Mouse (Mus musculus) midbrain, postnatal 0 days (tissue): ENCODE data around the gene BC017158. TPM values are rescaled to one million over a fixed set of nuclear protein-coding genes. Genes with fewer than 3 reads are reported as not detected.

Experiments used
- ATAC-seq: fragments of 200-750 bp; cut with Nextera tagmentation; 2 replicates; pipeline ENCODE4 v1.8.0; 2017; ENCODE audit warnings: moderate number of reproducible peaks, mild to moderate bottlenecking, moderate TSS enrichment, moderate library complexity; ENCODE audit not compliant: low FRiP score
- DNase-seq: peaks from one replicate; pipeline ENCODE4 v3.0.0-alpha.2; 2015; ENCODE audit warnings: low spot score
- H3K27ac ChIP-seq: fragments of 300-500 bp; sonication (generic); 2 replicates; pipeline ENCODE4 v1.5.1; 2014; ENCODE audit warnings: low read depth, mild to moderate bottlenecking, low read length, mixed read lengths
- H3K27me3 ChIP-seq: fragments of 300-500 bp; sonication (generic); 2 replicates; pipeline ENCODE4 v1.6.1; 2014; ENCODE audit warnings: low read length, control low read depth, mixed read lengths; ENCODE audit not compliant: insufficient read depth
- H3K36me3 ChIP-seq: fragments of 300-500 bp; sonication (generic); 2 replicates; pipeline ENCODE4 v1.6.1; 2014; ENCODE audit warnings: low read length, control low read depth, mixed read lengths; ENCODE audit not compliant: insufficient read depth
- H3K4me1 ChIP-seq: fragments of 300-500 bp; sonication (generic); 2 replicates; pipeline ENCODE4 v1.6.1; 2014; ENCODE audit warnings: mild to moderate bottlenecking, control low read depth, antibody characterized with exemption, low read length, mixed read lengths; ENCODE audit not compliant: insufficient read depth
- H3K4me2 ChIP-seq: fragments of 300-500 bp; sonication (generic); 2 replicates; pipeline ENCODE4 v1.6.1; 2014; ENCODE audit warnings: low read depth, mild to moderate bottlenecking, low read length, mixed read lengths; ENCODE audit not compliant: poor library complexity, severe bottlenecking
- H3K4me3 ChIP-seq: fragments of 300-500 bp; sonication (generic); 2 replicates; pipeline ENCODE4 v1.5.1; 2014; ENCODE audit warnings: low read depth, mild to moderate bottlenecking, low read length, moderate library complexity
- H3K9ac ChIP-seq: fragments of 300-500 bp; sonication (generic); replicated peaks from 2 replicates; pipeline ENCODE4 v1.6.1; 2014; ENCODE audit warnings: mild to moderate bottlenecking, low read length, moderate library complexity, mixed read lengths; ENCODE audit not compliant: poor library complexity, severe bottlenecking
- H3K9me3 ChIP-seq: fragments of 300-500 bp; sonication (generic); 2 replicates; pipeline ENCODE4 v1.6.1; 2016; ENCODE audit warnings: low read length, control low read depth
- CTCF ChIP-seq: IDR thresholded peaks from 2 replicates; pipeline ENCODE4 v1.5.1; 2016; ENCODE audit warnings: antibody characterized with exemption, mild to moderate bottlenecking
- WGBS: fragments of 180-500 bp; shearing (Covaris S2); extraction: QIAGEN DNeasy Blood & Tissue Kit; methylation state at CpG from one replicate; pipeline ENCODE4 v1.1.7; 2014; 5-methylcytosine and 5-hydroxymethylcytosine counted together
- polyA plus RNA-seq: library from polyadenylated mRNA; unstranded; fragments of >200 nt; fragmentation: Nextera tagmentation; extraction: Ambion mirVana; gene quantifications from 2 replicates; pipeline ENCODE4 v1.2.1, GENCODE M21; 2015
- total RNA-seq: library from RNA; depleted of rRNA; stranded (reverse); fragments of >200 nt; gene quantifications from 2 replicates; pipeline ENCODE4 v1.2.3, GENCODE M21; 2014

The BC017158 gene
- total and polyA plus RNA-seq, 2 experiments from 2014 or later = 17.9 to 28.0 TPM

GRCm38 (mm10) chr7:128267813-128268212 lies 30.2 kb downstream of the BC017158 start:
- Histone ChIP-seq H3K4me1 (no peaks in the 10 kb centered on the region), H3K9me3 (no peaks in the 10 kb centered on the region), H3K4me3 (no peak overlapping the region), H3K4me2 (no peak overlapping the region), H3K27me3 (no peaks in the 10 kb centered on the region), H3K36me3 (peaks cover 14% of the 10 kb centered on the region), H3K9ac (no peak overlapping the region), H3K27ac (no peak overlapping the region)
- ATAC-seq = no peak
- no peak for TF ChIP-seq CTCF
- DNase-seq = no peak
- WGBS = 89% methylated on average over 7 of the region's 7 CpGs

GRCm38 (mm10) chr7:128267391-128267790 lies 30.6 kb downstream of the BC017158 start:
- no peak for TF ChIP-seq CTCF
- DNase-seq = no peak
- H3K36me3 ChIP-seq = peaks cover 13% of the 10 kb centered on the region
- H3K4me2 ChIP-seq = no peak overlapping the region
- WGBS = 75% methylated on average over 13 of the region's 13 CpGs
- no peaks in the 10 kb centered on the region for H3K27me3 ChIP-seq
- no peaks in the 10 kb centered on the region for H3K4me1 ChIP-seq
- no peak for ATAC-seq
- H3K9me3 ChIP-seq = no peaks in the 10 kb centered on the region
- no peak overlapping the region for H3K9ac ChIP-seq
- no peak overlapping the region for H3K4me3 ChIP-seq
- H3K27ac ChIP-seq = no peak overlapping the region

DNA sequence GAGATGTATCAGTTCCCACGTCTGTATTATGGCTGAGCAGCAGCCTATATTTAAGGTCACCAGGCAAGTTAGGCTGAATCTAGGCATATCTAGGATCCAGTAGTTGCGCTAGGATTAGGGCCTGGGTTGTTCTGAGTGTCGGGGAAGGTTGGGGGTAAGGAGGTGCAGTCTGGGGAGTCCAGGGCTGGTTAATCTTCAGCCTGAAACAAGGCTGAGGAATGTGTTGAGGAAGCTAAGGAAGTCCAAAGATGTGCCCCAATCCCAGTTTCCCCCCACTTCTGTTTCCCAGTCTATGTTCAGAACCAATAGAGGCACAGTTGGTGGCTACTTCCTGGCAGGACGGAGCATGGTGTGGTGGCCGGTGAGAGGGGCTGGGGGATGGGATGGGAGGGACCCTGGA lies 31.9 kb downstream of the BC017158 start:
- H3K27ac ChIP-seq = no peak overlapping the region
- no peak for TF ChIP-seq CTCF
- WGBS = 84% methylated on average over 5 of the region's 5 CpGs
- H3K4me3 ChIP-seq = no peak overlapping the region
- peaks cover 5% of the 10 kb centered on the region; the same call in 1 of the 2 replicates for H3K36me3 ChIP-seq
- H3K27me3 ChIP-seq = no peaks in the 10 kb centered on the region
- no peaks in the 10 kb centered on the region for H3K9me3 ChIP-seq
- H3K4me1 ChIP-seq = no peaks in the 10 kb centered on the region
- DNase-seq (no peak), ATAC-seq (no peak)
- H3K9ac ChIP-seq = no peak overlapping the region
- H3K4me2 ChIP-seq = no peak overlapping the region

GRCm38 (mm10) chr7:128265411-128265810 lies 32.6 kb downstream of the BC017158 start, which contains the start of gene Slc5a2:
TSS of gene Slc5a2 (plus strand) at chr7:128265657.
- H3K4me3 ChIP-seq = no peak within 1 kb of the TSS
- DNase-seq (no peak), ATAC-seq (no peak)
- H3K4me1 ChIP-seq = no peaks in the 10 kb centered on the region
- TF ChIP-seq CTCF = no peak
- WGBS = 83% methylated on average over 6 of the region's 6 CpGs
- no peaks in the 10 kb centered on the region for H3K27me3 ChIP-seq
- no peaks in the 10 kb centered on the region for H3K9me3 ChIP-seq
- H3K36me3 ChIP-seq = no peaks in the 10 kb centered on the region; the same call in 1 of the 2 replicates
- H3K4me2 ChIP-seq = no peak within 1 kb of the TSS
- no peak within 1 kb of the TSS for H3K27ac ChIP-seq
- H3K9ac ChIP-seq = no peak within 1 kb of the TSS

GRCm38 (mm10) chr7:128256783-128257334 lies 41.1 kb downstream of the BC017158 start:
- Histone ChIP-seq H3K4me2 (no peak overlapping the region), H3K9ac (no peak overlapping the region), H3K4me3 (no peak overlapping the region), H3K36me3 (no peaks in the 10 kb centered on the region), H3K27me3 (no peaks in the 10 kb centered on the region), H3K4me1 (no peaks in the 10 kb centered on the region), H3K9me3 (no peaks in the 10 kb centered on the region), H3K27ac (no peak overlapping the region)
- DNase-seq (no peak), ATAC-seq (no peak)
- no peak for TF ChIP-seq CTCF
- WGBS = 56% methylated on average over 5 of the region's 5 CpGs

DNA sequence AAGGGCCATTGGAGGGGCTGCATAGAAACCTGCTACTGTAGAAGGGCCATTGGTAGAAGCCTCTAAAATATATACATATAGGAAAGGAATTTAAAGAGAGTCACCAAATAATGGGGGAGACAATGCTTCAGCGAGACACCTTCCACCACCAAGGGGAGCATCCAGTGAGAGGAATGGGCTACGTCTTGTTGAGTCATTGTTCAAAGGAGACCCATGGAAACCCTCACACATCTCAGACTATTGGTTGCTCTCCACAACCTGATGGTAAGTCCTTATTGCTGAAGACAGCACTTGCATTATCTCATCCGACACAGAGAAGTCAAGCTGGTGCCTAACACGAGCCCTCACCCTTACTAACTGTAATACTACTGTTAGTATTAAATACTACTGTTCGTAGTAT lies 42.2 kb downstream of the BC017158 start:
- no peak for DNase-seq
- Histone ChIP-seq H3K36me3 (no peaks in the 10 kb centered on the region), H3K9me3 (no peaks in the 10 kb centered on the region), H3K27ac (no peak overlapping the region), H3K4me1 (no peaks in the 10 kb centered on the region), H3K9ac (no peak overlapping the region), H3K4me2 (no peak overlapping the region), H3K4me3 (no peak overlapping the region), H3K27me3 (no peaks in the 10 kb centered on the region)
- TF ChIP-seq CTCF = no peak
- ATAC-seq = no peak
- WGBS = 92% methylated on average over 5 of the region's 5 CpGs
